Mouse (Mus musculus) midbrain, embryonic 10.5 days (tissue): ENCODE measurements around the gene Pla2g4b. TPM values are rescaled to one million over a fixed set of nuclear protein-coding genes. Genes with fewer than 3 reads are reported as not detected.

Source experiments
- DNase-seq: peaks from one replicate; pipeline ENCODE4 v3.0.0-alpha.2; 2017; ENCODE audit warnings: low spot score
- H3K27ac ChIP-seq: fragments of 300-500 bp; sonication (generic); replicated peaks from 2 replicates; pipeline ENCODE4 v1.5.1; 2016; ENCODE audit warnings: mild to moderate bottlenecking
- H3K27me3 ChIP-seq: fragments of 300-500 bp; sonication (generic); 2 replicates; pipeline ENCODE4 v1.6.1; 2016; ENCODE audit warnings: low read depth, mild to moderate bottlenecking; ENCODE audit not compliant: poor library complexity, severe bottlenecking
- H3K36me3 ChIP-seq: fragments of 300-500 bp; sonication (generic); 2 replicates; pipeline ENCODE4 v1.6.1; 2016; ENCODE audit warnings: mild to moderate bottlenecking, moderate library complexity
- H3K4me1 ChIP-seq: fragments of 300-500 bp; sonication (generic); 2 replicates; pipeline ENCODE4 v1.6.1; 2016
- H3K4me3 ChIP-seq: fragments of 300-500 bp; sonication (generic); 2 replicates; pipeline ENCODE4 v1.5.1; 2016; ENCODE audit warnings: mild to moderate bottlenecking, moderate library complexity
- H3K9me3 ChIP-seq: fragments of 300-500 bp; sonication (generic); replicated peaks from 2 replicates; pipeline ENCODE4 v1.6.1; 2016; ENCODE audit warnings: mild to moderate bottlenecking
- WGBS: fragments of 180-500 bp; shearing (Covaris S2); methylation state at CpG from one replicate; pipeline ENCODE4 v1.1.7; 2016; 5-methylcytosine and 5-hydroxymethylcytosine counted together
- microRNA-seq: library from miRNA; unstranded; fragments of <30 nt; microRNA quantifications from one replicate; pipeline ENCODE4, GENCODE M21; 2017
- polyA plus RNA-seq: library from polyadenylated mRNA; unstranded; fragments of >200 nt; fragmentation: Nextera tagmentation; extraction: Ambion mirVana; gene quantifications from 2 replicates; pipeline ENCODE4 v1.2.1, GENCODE M21; 2016

Pla2g4b gene
- polyA plus RNA-seq, 1 experiment from 2014 or later: 2.4 TPM

DNA sequence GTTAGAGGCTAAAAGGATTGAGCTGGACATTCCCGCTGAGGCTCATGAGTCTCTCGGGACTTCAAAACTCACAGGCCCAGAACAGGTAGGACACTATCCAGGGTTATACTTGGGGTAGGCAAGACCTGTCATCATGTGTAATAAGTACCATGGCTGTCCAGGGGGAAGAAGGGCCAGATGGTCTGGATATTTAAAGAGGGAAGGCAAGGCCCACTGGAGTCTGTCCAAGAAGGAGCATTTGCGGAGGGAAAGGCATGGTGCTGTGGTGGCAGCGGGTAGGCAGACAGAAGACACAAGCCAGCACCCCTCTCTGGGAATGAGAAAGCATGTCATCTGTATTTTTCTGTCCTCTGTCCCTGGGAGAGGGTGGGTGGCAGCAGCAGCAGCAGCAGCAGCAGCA, 40.9 kb downstream of the Pla2g4b start:
- H3K27me3 ChIP-seq: peaks cover 58% of the 10 kb centered on the region
- 87% methylated on average over 4 of the region's 4 CpGs for WGBS
- H3K4me3 ChIP-seq: no peak overlapping the region
- no peak for DNase-seq
- no peaks in the 10 kb centered on the region for H3K36me3 ChIP-seq
- H3K27ac ChIP-seq: no peak overlapping the region
- H3K4me1 ChIP-seq: peaks cover 20% of the 10 kb centered on the region
- no peaks in the 10 kb centered on the region for H3K9me3 ChIP-seq

- DNase-seq: peak; percentile 57
- Histone ChIP-seq H3K9me3 (no peaks in the 10 kb centered on the region), H3K27ac (no peak overlapping the region), H3K27me3 (peaks cover 51% of the 10 kb centered on the region), H3K4me3 (peak overlapping the region; percentile 52), H3K36me3 (no peaks in the 10 kb centered on the region), H3K4me1 (peaks cover 13% of the 10 kb centered on the region)
- WGBS: 2% methylated on average over 36 of the region's 36 CpGs
Measured at GRCm38 (mm10) chr2:120076076-120076705, 43.0 kb downstream of the Pla2g4b start.

DNA sequence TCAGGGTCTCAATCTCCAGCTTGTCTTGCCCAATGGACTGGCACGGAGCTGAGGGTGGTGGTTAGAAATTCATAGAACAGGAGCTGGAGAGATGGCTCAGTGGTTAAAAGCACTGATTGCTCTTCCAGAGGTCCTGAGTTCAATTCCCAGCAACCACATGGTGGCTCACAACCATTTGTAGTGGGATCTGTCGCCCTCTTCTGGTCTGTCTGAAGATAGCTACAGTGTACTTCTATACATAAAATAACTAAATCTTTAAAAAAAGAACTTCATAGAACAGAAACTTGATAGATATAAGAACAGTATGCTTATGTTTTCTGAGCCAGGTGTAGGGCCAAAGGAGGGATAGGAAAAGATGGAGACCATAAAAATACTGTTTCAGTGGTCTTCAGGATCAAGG, 49.2 kb downstream of the Pla2g4b start:
- WGBS: 63% methylated on average over 2 of the region's 2 CpGs
- Histone ChIP-seq H3K27ac (no peak overlapping the region), H3K9me3 (no peaks in the 10 kb centered on the region)

DNA sequence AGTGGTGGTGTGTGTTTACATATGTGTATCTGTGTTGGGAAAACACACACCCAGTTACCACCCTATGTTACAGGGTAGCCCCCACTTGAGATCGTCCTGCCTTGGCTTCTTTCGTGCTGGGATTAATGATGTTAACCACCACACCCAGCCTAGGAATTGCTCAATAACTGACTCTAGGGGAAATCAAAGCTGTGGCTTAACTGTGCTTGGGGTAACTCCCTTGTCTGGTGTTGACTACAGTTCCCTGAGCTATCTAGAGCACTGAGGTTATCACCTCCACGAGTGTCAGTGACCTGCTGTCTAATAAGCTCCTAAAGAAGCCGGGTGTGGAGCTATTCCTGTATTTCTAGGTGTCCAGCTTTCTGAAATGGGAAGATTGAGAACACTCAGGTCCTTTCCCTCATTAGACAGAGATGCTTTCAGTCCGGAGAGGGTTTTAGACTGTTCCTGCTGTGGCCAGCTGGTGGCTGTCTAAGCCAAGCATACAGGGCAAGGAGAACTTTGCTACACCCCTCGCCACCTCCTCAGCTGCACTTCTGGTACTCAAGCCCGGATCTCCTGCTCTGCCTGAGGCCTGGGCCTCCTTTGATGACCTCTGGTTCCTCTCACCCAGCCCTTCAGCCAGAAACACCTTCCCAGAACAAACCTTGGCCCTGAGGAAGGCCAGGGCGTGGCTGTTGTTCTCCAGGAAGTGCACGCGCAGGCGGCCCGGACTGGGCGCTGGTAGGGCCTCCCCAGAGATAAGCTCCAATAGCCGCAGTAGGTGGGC, 51.6 kb downstream of the Pla2g4b start:
- no peak for DNase-seq
- Histone ChIP-seq H3K4me1 (no peaks in the 10 kb centered on the region), H3K27ac (no peak overlapping the region), H3K4me3 (no peak overlapping the region), H3K9me3 (no peaks in the 10 kb centered on the region), H3K27me3 (no peaks in the 10 kb centered on the region), H3K36me3 (no peaks in the 10 kb centered on the region)
- WGBS: 85% methylated on average over 14 of the region's 14 CpGs

More for the DNA sequence above, 49.2 kb downstream of the Pla2g4b start:
- Histone ChIP-seq H3K36me3 (no peaks in the 10 kb centered on the region), H3K4me1 (0 out of 2 replicates have a peak, but pooled peaks cover under 1% of the 10 kb centered on the region), H3K27me3 (peaks cover 11% of the 10 kb centered on the region), H3K4me3 (no peak overlapping the region)
- DNase-seq: no peak

DNA sequence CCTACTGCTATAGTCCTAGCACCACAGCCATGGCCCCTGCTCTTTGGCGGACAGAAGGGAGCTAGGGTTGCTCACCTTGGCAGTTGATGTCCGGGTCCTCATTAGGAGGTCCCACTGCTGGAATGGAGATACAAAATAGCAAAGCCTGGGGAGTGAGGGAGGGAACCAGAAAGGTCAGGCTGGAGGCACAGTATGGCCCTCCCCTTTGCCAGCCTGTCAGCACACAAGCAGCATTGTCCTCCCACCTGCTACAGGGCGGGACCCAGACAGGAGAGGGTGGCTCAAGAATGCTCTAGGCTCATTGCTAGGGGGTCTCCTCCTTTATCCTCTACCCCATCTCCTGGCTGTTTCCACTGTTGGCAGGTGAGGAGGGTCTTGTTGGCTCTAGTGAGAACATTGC, 52.8 kb downstream of the Pla2g4b start:
- Histone ChIP-seq H3K4me1 (no peaks in the 10 kb centered on the region), H3K27ac (no peak overlapping the region), H3K4me3 (no peak overlapping the region), H3K9me3 (no peaks in the 10 kb centered on the region), H3K36me3 (peaks cover 2% of the 10 kb centered on the region; the same call in 1 of the 2 replicates), H3K27me3 (no peaks in the 10 kb centered on the region)
- no peak for DNase-seq
- WGBS: 85% methylated on average over 3 of the region's 3 CpGs

GRCm38 (mm10) chr2:120087391-120087790, 54.2 kb downstream of the Pla2g4b start:
- H3K27me3 ChIP-seq: no peaks in the 10 kb centered on the region
- 87% methylated on average over 3 of the region's 3 CpGs for WGBS
- no peak overlapping the region for H3K27ac ChIP-seq
- DNase-seq: no peak
- no peaks in the 10 kb centered on the region for H3K4me1 ChIP-seq
- H3K9me3 ChIP-seq: no peaks in the 10 kb centered on the region
- peaks cover 5% of the 10 kb centered on the region; the same call in 1 of the 2 replicates for H3K36me3 ChIP-seq
- no peak overlapping the region for H3K4me3 ChIP-seq

DNA sequence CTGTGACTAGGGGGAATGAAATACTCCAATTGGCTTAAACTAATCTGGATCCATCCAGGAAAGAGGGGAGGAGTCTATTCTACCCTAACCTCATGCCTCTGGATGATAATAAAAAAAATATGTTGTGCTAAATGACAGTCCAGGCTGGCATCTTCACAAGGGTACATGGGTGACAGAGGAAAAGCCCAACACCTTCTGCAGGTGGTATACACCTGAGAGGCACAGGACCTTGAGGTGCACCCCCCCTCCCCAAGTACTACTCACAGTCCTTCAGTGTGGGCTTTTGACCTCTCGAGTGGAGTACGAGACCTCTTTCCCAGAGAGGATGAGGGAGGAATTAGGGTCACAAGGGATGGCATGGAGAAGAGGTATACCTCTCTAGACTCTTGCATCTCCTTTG, 54.7 kb downstream of the Pla2g4b start:
- no peak for DNase-seq
- Histone ChIP-seq H3K4me1 (no peaks in the 10 kb centered on the region), H3K27me3 (no peaks in the 10 kb centered on the region), H3K9me3 (no peaks in the 10 kb centered on the region), H3K36me3 (peaks cover 5% of the 10 kb centered on the region; the same call in 1 of the 2 replicates), H3K4me3 (no peak overlapping the region), H3K27ac (no peak overlapping the region)
- WGBS: 80% methylated on average over 2 of the region's 2 CpGs

- H3K4me3 ChIP-seq: no peak overlapping the region
- no peaks in the 10 kb centered on the region for H3K9me3 ChIP-seq
- WGBS: 95% methylated on average over 17 of the region's 17 CpGs
- peaks cover 5% of the 10 kb centered on the region; the same call in 1 of the 2 replicates for H3K36me3 ChIP-seq
- DNase-seq: no peak
- H3K4me1 ChIP-seq: no peaks in the 10 kb centered on the region
- H3K27ac ChIP-seq: no peak overlapping the region
- H3K27me3 ChIP-seq: no peaks in the 10 kb centered on the region
Measured at GRCm38 (mm10) chr2:120090979-120091378, 57.8 kb downstream of the Pla2g4b start.

Small RNAs within 50 kb of the gene (microRNA-seq; reads per million reads assigned to microRNA genes)
- not detected for gene Mir7665

Other genes with a start within 250 kb of the Pla2g4b start
- gene Rpap1, start 245.9 kb upstream of the Pla2g4b start, polyA plus RNA-seq: 39.8 and 41.0 TPM in 2 replicates
- gene Tyro3, start 235.7 kb upstream of the Pla2g4b start, polyA plus RNA-seq: 27.6 and 27.9 TPM in 2 replicates
- 23.5 and 28.2 TPM in 2 replicates for gene Mga, start 136.2 kb upstream of the Pla2g4b start, polyA plus RNA-seq
- 3.3 and 4.4 TPM in 2 replicates for gene Mapkbp1, start 60.7 kb upstream of the Pla2g4b start, polyA plus RNA-seq
- gene Jmjd7, start 5.9 kb upstream of the Pla2g4b start, polyA plus RNA-seq: 21.2 and 27.5 TPM in 2 replicates
- gene Gm28042, start 5.9 kb upstream of the Pla2g4b start, polyA plus RNA-seq: 5.2 and 6.8 TPM in 2 replicates
- 26.6 and 35.9 TPM in 2 replicates for gene Ehd4, start 121.2 kb downstream of the Pla2g4b start, polyA plus RNA-seq
- gene Pla2g4e, start 211.9 kb downstream of the Pla2g4b start, polyA plus RNA-seq: 0.07 TPM in 1 of 2 replicates, not detected in the other